Mouse (Mus musculus): Measurements from ENCODE around the gene Galnt18.

Gene Galnt18

GRCm38 (mm10) chr7:111714639-111715360, 65.0 kb downstream of the Galnt18 start:
- no peak for DNase-seq (ENCODE audit: extremely low spot score, low read depth, low spot score)

DNA sequence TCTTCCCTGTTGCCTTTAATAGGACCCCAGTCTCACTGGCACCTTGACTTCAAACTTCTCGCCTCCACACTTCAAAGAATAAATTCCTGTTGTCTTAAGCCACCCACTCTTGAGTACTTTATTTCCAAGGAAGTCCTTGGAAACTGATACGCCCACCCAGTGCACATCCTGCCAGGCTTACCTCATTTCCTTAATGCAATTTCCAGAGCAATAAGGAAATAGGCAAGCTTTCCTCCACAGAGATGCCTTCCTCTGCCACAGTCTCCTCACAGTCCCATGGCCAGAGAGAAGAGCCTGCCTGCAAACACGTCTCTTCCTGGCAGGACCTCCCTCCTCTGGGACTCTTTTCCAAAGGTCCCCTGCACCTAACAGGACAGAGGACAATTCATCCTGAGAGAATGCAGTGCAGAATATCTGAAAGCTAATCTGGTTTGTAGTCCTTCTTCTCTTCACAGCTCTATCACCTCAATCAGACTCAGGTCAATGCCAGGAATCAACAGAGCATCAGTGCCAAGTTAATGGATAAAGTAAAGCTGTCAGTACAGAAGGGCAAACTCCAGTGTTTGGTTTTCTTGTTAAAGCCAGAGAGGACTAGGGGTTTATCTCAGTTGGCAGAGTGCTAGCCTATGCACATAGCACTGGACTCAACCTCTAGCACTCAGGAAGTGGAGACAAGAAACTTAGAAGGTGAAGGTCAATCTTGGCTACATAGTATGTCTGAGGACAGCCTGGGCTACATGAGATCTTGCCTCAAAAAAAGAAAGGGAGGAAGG, 65.8 kb downstream of the Galnt18 start:
- no peak for DNase-seq (ENCODE audit: extremely low spot score, low read depth, low spot score)

GRCm38 (mm10) chr7:111712797-111713196, 67.0 kb downstream of the Galnt18 start:
- DNase-seq (ENCODE audit: extremely low spot score, low read depth, low spot score), result no peak

DNA sequence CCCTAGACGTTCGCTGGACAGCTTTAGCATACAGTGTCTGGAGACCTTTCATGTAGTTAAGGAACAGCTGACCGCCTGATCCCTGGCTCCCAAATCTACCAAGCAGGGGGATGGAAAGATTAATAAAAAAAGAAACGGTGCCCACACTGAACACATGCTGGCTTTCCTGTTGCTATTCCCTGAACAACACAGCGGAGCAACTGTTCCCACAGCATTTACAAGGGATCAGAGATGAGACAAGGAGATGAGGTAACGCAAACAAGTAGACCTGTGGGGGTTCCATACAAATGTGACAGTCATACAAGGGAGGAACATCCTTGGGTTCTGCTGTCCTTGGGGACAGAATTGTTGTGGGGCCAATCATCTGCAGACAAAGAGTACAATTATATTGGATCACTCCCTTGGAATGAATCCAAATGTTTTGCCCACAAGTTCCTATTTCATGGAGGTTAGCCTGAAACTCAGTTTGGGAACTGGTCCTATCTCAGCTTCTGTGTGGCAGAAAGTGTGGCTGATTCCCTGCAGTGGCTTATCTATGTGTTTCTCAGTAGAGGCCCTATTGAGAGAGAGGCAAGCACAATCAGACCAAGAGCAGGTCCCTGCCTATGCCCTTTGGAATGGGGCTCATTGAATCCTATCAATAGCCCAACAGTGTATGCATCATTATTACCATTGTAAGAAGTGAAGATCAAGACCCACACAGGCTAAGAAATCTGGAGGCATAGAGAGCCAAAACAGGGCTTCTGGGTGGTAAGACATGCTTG, 68.5 kb downstream of the Galnt18 start:
- no peak for DNase-seq (ENCODE audit: extremely low spot score, low read depth, low spot score)

- DNase-seq (ENCODE audit: extremely low spot score, low read depth, low spot score), result no peak
Observed at GRCm38 (mm10) chr7:111710311-111710710, 69.5 kb downstream of the Galnt18 start.

DNA sequence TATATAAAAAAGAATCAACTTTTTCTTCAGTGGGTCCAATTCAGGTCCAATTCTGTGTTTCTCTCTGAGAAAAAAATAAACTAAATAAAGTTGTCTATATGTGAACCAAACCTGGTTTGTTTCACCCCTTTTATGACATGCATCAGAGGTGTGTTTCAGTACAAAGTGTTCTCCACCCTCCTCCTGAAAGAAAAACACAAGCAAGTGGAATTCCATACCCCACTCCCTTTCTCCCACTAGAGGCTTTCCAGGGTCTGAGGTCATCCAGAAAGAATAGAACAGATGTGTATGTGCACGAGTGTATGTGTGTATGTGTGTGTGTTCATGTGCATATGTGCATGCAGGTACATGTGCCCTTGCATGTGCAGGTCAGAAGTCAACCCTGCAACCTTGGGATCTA, 71.2 kb downstream of the Galnt18 start:
- no peak for DNase-seq (ENCODE audit: extremely low spot score, low read depth, low spot score)

- DNase-seq (ENCODE audit: extremely low spot score, low read depth, low spot score), result no peak
Observed at GRCm38 (mm10) chr7:111702961-111703360, 76.8 kb downstream of the Galnt18 start.

GRCm38 (mm10) chr7:111701788-111702187, 78.0 kb downstream of the Galnt18 start:
- DNase-seq (ENCODE audit: extremely low spot score, low read depth, low spot score), result no peak

GRCm38 (mm10) chr7:111699446-111699845, 80.3 kb downstream of the Galnt18 start:
- no peak for DNase-seq (ENCODE audit: extremely low spot score, low read depth, low spot score)

DNA sequence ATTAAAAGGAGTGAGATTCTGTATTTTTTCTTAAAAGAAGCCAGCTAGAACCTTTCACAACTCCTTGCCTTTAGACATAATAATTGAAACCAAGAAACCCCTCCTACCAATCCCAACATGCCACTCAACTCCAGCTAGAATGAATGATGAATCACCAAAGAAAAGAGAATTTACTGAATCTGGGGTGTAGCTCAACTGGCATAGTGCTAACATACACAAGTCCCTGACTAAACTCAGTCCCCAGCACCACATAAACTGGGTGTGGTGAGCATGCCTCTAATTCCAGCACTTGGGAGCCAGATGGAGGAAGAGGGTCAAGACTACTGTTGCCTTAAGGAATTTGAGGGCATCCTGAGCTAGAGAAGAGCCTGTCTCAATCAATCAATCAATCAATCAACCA, 83.6 kb downstream of the Galnt18 start:
- no peak for DNase-seq (ENCODE audit: extremely low spot score, low read depth, low spot score)

GRCm38 (mm10) chr7:111694312-111694711, 85.5 kb downstream of the Galnt18 start:
- DNase-seq (ENCODE audit: extremely low spot score, low read depth, low spot score), result no peak

DNA sequence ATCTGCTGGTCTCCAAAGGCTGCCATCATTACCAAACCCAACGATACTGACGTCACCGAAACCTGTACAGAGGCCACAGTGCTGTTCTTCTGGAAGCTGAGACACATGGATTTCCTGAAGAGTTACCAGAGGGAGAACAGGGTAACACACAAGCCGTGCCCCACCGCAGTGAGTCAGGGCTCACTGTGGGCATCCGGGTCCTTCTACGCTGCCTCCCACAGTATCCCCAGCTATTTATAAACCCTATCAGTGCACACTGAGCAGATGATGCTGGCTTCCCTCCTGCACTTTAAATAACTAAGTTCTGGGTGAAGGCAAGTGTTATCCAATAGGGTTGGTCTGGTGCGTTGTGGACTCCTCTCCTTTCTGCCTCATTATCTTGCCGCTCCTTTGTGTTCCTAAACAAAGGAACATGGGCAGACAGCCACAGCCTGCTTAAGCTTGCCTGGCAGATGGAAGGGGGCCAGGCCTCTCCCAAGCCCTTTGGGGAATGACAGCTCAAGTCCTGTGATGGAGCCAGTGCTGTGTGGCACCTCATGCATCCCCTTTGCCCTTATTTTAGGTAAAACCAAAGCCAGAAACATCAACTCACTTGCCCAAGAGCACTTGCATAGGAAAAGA, 87.0 kb downstream of the Galnt18 start:
- DNase-seq (ENCODE audit: extremely low spot score, low read depth, low spot score), result no peak

GRCm38 (mm10) chr7:111680108-111680507, 99.7 kb downstream of the Galnt18 start:
- DNase-seq (ENCODE audit: extremely low spot score, low read depth, low spot score), result no peak

GRCm38 (mm10) chr7:111676483-111676882, 103.3 kb downstream of the Galnt18 start:
- DNase-seq (ENCODE audit: extremely low spot score, low read depth, low spot score), result no peak

- no peak for DNase-seq (ENCODE audit: extremely low spot score, low read depth, low spot score)
Observed at GRCm38 (mm10) chr7:111672467-111672866, 107.3 kb downstream of the Galnt18 start.

GRCm38 (mm10) chr7:111663139-111664073, 116.4 kb downstream of the Galnt18 start:
- no peak for DNase-seq (ENCODE audit: extremely low spot score, low read depth, low spot score)

- DNase-seq (ENCODE audit: extremely low spot score, low read depth, low spot score), result no peak
Observed at GRCm38 (mm10) chr7:111658579-111658978, 121.2 kb downstream of the Galnt18 start.

- DNase-seq (ENCODE audit: extremely low spot score, low read depth, low spot score), result no peak
Observed at GRCm38 (mm10) chr7:111655002-111655401, 124.8 kb downstream of the Galnt18 start.

DNA sequence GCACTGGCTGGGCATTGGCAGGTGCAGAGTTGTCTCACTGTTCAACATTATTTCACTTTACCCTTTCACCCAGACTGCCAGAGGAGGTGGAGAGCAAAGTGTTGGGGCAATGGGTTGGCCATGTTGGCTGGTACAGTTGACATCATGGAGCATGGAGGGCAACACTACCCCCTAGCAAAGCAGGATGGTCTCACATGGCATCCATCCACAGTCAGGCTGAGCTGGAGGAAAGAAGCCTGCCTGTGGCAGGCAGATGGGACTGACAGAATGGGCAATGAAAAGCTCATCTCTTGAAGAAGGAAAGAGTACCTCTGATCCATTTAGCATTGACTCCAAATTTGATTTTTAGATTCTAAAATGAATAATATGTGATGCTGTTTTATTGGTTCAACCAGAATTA, 125.3 kb downstream of the Galnt18 start:
- DNase-seq (ENCODE audit: extremely low spot score, low read depth, low spot score), result no peak

- DNase-seq (ENCODE audit: extremely low spot score, low read depth, low spot score), result no peak
Observed at GRCm38 (mm10) chr7:111644362-111644761, 135.4 kb downstream of the Galnt18 start.
